Mouse (Mus musculus): ENCODE results near the gene Krt36.

DNA sequence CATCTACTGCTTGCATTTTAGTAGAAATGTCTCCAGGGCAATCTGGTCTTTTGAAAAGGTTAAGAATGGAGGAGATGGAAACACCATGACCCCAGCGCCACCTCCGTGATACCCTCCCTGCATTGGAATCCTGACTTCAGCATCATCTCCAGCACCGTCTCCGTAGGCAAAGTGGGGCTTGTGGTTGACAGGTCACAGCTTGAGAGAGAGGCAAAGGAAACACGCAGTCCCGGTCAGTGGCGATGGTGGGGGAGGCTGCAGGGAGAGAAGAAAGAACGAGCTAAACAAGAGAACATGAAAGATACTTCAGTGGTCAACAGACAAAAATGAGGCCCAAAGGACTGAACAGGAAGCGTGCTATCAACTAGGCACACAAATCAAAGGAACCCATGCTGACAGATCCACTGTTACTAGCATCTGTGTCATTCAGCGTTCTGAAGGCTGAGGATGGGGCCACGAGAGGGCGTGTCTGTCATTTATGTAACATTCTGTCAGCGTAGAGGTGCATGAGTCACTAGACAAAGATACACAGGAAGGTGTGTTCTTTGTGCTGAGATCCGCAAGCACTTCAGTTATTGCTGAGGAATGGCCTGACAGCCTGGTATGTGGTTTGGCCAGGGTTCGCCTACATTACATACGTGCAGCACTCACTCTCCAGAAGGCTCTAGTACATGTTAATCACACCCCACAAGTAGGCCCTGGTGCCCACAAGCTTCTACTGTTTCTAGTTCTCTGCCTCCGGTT is 38.0 kb downstream of the Krt36 start:
- TF ChIP-seq POLR2A (IDR thresholded peaks at IDR 0.05; ENCODE audit: low read depth, low read length) (no peak), CTCF (IDR thresholded peaks at IDR 0.05; ENCODE audit: extremely low read depth, insufficient read depth, insufficient read length, insufficient replicate concordance) (no peak)
